Mouse (Mus musculus): ENCODE measurements around the gene Epas1. TPM values are rescaled to one million over a fixed set of nuclear protein-coding genes. Genes with fewer than 3 reads are reported as not detected.

The Epas1 gene
- total and polyA plus RNA-seq, 3 experiments: not detected

DNA sequence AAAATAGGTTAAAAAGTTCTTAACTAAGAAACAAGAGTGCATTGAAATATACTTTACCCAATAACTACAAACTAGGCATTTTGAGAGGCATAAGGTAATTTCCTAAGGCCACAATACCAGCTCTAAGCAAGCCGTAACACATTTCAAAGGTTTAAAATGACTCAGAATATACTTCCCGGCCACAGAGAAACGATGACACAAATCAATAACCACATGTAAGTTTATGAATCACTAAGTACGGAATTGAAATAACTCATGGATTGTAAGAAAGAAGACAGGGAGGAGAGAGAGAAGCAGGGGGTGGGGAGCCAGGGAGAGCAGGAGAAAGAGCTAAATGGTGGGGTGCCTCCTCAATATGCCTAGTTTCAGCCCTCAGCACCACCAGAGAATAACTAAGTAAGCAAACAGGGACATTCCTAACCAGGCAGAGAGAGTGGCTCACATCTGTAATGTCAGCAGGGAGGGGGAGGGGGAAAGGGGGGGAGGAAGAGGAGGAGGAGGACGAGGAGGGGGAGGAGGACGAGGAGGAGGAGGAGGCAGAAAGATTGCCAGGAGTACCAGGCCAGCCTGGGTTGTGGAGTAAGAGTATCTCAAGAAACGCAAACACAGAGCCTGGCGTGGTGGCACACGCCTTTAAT, 97.3 kb downstream of the Epas1 start:
- H3K4me1 ChIP-seq (ENCODE audit: control insufficient read depth in 1 of 2, insufficient read depth in 2 of 2, low read length in 2 of 2): no peaks in the 10 kb centered on the region
- no peaks in the 10 kb centered on the region for H3K9me3 ChIP-seq (replicated peaks; ENCODE audit: insufficient read depth, low read length)
- no peak overlapping the region for H3K4me3 ChIP-seq (ENCODE audit: control insufficient read depth in 1 of 2, insufficient read depth in 1 of 2, low read depth in 2 of 2, low read length in 2 of 2)
- no peaks in the 10 kb centered on the region for H3K27me3 ChIP-seq (ENCODE audit: control insufficient read depth in 1 of 2, insufficient read depth in 2 of 2, low read length in 2 of 2)
- no peak overlapping the region for H3K9ac ChIP-seq (ENCODE audit: control insufficient read depth, low read depth, low read length, poor library complexity, severe bottlenecking)
- no peak overlapping the region for H3K27ac ChIP-seq (ENCODE audit: control insufficient read depth, low read depth, low read length)
- no peaks in the 10 kb centered on the region for H3K79me2 ChIP-seq (ENCODE audit: control insufficient read depth, insufficient read depth, low read length, poor library complexity)
- TF ChIP-seq MYB (IDR thresholded peaks at IDR 0.05; ENCODE audit: low read depth, low read length) (no peak), HCFC1 (IDR thresholded peaks at IDR 0.05; ENCODE audit: low read depth, low read length) (no peak), CHD1 (IDR thresholded peaks at IDR 0.05; ENCODE audit: low read depth, low read length) (no peak), ZMIZ1 (IDR thresholded peaks at IDR 0.05; ENCODE audit: low read depth, low read length) (no peak), ZNF384 (IDR thresholded peaks at IDR 0.05; ENCODE audit: low read depth, low read length) (no peak), ZC3H11A (IDR thresholded peaks at IDR 0.05; ENCODE audit: low read depth, low read length) (no peak), TCF12 (IDR thresholded peaks at IDR 0.05; ENCODE audit: low read depth, low read length) (no peak), JUND (IDR thresholded peaks at IDR 0.05; ENCODE audit: low read depth, low read length) (no peak), EP300 (IDR thresholded peaks at IDR 0.05; ENCODE audit: low read depth in 1 of 2, low read length in 2 of 2) (no peak), RCOR1 (IDR thresholded peaks at IDR 0.05; ENCODE audit: low read depth, low read length) (no peak), UBTF (IDR thresholded peaks at IDR 0.05; ENCODE audit: borderline replicate concordance, insufficient read depth, low read depth, low read length) (no peak), MAFK (IDR thresholded peaks at IDR 0.05; ENCODE audit: borderline replicate concordance, low read depth, low read length) (no peak), MAX (IDR thresholded peaks at IDR 0.05; ENCODE audit: low read length) (no peak), POLR2AphosphoS2 (IDR thresholded peaks at IDR 0.05; ENCODE audit: low read length) (no peak), ETS1 (IDR thresholded peaks at IDR 0.05; ENCODE audit: low read depth, low read length) (no peak), KAT2A (conservative IDR thresholded peaks at IDR 0.05; ENCODE audit: low read depth, low read length) (no peak), BHLHE40 (IDR thresholded peaks at IDR 0.05; ENCODE audit: borderline replicate concordance, low read depth, low read length) (no peak), TBP (IDR thresholded peaks at IDR 0.05; ENCODE audit: low read depth, low read length) (no peak), GABPA (IDR thresholded peaks at IDR 0.05; ENCODE audit: low read depth, low read length) (no peak)
- DNase-seq (ENCODE audit: low read depth, low spot score): no peak
- no peaks in the 10 kb centered on the region for H3K36me3 ChIP-seq (ENCODE audit: control insufficient read depth in 1 of 2, insufficient read depth in 2 of 2, low read length in 2 of 2)

GRCm38 (mm10) chr17:86851782-86852181, 98.3 kb downstream of the Epas1 start:
- DNase-seq (ENCODE audit: low read depth, low spot score): no peak
- H3K27me3 ChIP-seq (ENCODE audit: control insufficient read depth in 1 of 2, insufficient read depth in 2 of 2, low read length in 2 of 2): no peaks in the 10 kb centered on the region
- no peak for TF ChIP-seq MAFK (IDR thresholded peaks at IDR 0.05; ENCODE audit: borderline replicate concordance, low read depth, low read length)
- no peaks in the 10 kb centered on the region for H3K79me2 ChIP-seq (ENCODE audit: control insufficient read depth, insufficient read depth, low read length, poor library complexity)
- H3K4me1 ChIP-seq (ENCODE audit: control insufficient read depth in 1 of 2, insufficient read depth in 2 of 2, low read length in 2 of 2): no peaks in the 10 kb centered on the region
- H3K9me3 ChIP-seq (replicated peaks; ENCODE audit: insufficient read depth, low read length): no peaks in the 10 kb centered on the region
- H3K36me3 ChIP-seq (ENCODE audit: control insufficient read depth in 1 of 2, insufficient read depth in 2 of 2, low read length in 2 of 2): no peaks in the 10 kb centered on the region
- H3K4me3 ChIP-seq (ENCODE audit: control insufficient read depth in 1 of 2, insufficient read depth in 1 of 2, low read depth in 2 of 2, low read length in 2 of 2): no peak overlapping the region
- H3K27ac ChIP-seq (ENCODE audit: control insufficient read depth, low read depth, low read length): no peak overlapping the region
- H3K9ac ChIP-seq (ENCODE audit: control insufficient read depth, low read depth, low read length, poor library complexity, severe bottlenecking): no peak overlapping the region
